Mouse (Mus musculus): ENCODE data around the gene Sox6.

DNA sequence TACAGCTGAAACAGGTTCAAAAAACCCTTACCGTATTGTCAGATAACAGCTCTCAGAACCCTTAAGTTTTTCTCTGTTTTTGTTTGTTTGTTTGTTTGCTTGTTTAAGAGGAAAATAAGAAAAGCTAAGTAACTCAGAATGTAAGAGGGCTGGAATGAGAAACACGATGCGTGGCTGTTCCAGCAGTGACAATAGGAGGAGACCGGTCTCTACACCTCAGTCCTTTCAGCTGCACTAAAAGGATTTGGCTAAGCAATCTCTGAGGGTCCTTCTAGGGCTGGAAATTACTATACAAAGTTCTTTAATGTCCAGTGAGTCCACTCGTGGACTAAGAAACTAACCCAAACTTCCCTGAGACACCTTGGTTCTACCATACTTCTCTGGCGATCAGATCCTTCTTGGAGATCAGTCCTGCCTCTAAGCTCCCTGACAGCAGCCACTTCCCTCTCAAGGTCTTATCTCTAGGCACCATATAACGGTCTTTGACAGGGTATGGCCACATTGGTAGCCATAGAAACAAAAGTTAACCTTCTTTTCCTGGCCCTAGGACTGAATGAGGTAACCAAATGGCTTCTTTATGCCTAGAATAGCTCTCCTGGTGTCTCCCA is 488.3 kb downstream of the Sox6 start:
- TF ChIP-seq CTCF (IDR thresholded peaks at IDR 0.05; ENCODE audit: insufficient read depth, low read length) (no peak), POLR2A (IDR thresholded peaks at IDR 0.05; ENCODE audit: borderline replicate concordance, extremely low read depth, low read depth, low read length) (no peak)

Measured in lung, adult 2 months (tissue).